Mouse (Mus musculus) thymus, postnatal 25 days (tissue): ENCODE results near the gene Il6ra.

Source experiments
- DNase-seq: peaks from one replicate; pipeline ENCODE4 v3.0.0; 2022

The Il6ra gene

DNA sequence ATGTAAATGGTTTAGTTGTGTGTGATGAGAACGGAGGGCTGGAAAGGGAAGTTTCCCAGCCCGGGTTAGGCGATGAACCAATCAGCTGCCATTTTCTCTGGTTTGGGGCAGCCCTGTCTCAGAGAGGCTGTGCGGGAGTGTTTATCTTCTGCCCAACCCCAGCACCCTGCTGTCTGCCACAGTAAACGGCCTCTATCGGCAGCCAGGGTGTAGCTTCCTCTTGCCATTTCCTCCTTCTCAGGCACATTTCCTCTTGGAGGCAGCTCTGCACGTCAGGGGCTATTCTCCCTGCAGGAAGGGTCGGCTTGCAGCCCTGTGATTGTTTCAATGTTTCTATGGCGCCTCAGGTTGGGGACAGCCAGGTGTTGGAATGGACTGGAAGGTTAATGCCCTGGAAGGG, 69.8 kb downstream of the Il6ra start:
- DNase-seq = peak; percentile 35

DNA sequence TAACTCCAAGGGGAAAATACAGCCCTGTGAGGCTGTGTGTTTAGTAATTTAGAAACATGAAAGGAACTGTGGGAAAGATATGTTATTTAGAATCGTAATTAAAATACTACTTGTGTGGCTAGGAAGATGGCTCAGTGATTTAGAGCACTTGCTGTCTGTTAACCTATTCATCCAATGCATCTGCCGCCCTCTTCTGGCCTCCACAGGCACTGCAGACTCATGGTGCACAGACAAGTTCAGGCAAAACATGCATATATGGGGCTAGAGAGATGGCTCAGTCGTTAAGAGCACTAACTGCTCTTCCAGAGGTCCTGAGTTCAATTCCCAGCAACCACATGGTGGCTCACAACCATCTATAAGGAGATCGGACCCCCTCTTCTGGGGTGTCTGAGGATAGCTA, 70.7 kb downstream of the Il6ra start:
- DNase-seq = peak; percentile 57

DNA sequence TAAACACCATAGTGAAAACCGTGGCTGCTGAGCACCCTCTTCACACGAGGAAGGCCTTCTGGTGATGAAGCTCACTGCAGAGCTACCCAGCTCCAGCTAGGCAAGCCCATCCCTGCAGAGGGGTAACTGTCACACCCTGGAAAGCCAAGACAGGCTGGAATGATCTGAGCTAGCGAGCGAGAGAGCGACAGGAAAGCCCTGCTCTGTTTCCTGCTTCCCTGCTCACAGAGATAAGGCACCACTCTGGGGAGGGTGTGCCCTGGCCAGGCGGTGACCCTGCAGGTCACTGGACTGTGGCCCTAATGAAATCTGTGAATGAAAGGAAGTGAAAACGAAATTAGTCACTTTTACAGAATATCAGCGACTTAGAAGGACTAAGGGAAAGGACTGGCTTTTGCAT, 77.6 kb downstream of the Il6ra start:
- DNase-seq = no peak

DNA sequence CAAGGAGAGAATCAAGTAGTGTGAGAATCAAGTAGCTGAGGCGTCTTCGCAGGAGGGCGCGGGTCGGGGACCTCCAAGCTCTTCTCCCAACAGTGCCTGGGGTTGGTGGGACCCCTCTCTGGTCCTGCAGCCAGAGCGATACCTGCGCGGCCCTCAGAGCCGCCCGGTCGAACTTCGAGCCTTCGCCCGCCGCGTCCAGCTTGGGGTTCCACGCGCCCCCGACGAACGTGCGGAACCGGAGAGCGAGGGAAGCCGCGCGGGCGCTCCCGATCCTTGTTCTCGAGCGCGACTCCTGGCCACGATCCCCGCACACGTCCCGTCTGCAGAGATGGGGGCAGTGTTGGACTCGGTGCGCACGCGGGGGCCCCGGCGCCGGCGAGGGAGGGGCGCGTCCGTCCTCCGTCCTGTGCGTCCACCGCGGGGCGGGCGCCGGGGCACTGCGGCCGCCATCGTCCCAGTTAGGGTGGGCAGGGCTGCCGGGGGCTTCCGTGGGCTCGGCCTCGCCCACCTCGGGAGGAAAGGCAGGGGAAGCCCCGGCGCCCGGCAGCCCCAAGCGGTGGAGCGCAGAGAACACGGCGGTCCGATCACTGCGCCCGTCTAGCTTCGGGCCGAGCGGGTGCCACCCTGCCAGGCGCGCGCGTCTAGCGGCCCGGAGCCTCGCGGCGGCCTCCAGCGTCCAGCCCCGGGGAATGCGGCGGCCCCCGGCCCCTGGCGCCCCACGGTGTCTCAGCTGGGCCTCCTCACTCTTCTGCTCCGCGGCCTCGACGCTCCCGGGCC, 82.0 kb downstream of the Il6ra start, which contains the start of gene She:
Gene She, plus strand, starts transcription at position 556 of the 777 bp plus-strand sequence.
- DNase-seq = no peak

DNA sequence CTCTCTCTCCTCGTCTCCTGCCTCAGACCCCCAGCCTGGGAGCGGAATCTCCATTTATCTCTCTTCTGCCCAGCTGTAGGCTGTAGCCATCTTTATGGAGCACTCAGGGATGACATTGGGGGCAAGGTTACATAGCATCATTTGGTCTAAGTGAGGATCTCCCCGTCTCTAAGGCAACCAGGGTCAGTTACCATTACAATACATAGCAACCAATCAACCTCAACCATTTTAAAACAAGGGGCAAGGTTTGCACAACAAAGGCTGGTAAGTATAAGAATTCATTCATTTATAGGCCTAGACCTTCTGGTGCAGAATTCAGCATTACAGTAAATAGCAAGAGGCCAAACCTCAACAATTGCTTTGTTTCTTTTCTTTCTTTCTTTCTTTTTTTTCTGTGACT, 86.7 kb downstream of the Il6ra start:
- no peak for DNase-seq

DNA sequence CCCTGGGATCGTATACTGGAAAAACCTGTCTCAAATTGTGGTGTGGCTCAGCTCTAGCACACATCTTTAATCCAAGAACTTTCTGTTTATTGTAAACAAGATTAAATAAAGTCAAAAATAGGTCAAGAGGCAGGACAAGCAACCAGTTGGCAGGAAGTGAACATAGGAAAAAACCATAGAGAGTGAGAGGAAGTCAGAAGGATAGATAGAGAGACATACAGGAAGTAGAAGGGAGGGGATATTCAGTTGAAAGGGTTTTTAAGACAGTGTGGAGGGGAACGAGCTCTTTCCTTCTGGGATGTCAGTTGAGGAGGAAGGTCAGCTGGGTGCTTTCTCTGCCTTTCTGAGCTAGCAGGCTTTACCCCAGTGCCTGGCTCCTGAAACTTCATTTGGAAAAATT, 89.4 kb downstream of the Il6ra start:
- DNase-seq = no peak

DNA sequence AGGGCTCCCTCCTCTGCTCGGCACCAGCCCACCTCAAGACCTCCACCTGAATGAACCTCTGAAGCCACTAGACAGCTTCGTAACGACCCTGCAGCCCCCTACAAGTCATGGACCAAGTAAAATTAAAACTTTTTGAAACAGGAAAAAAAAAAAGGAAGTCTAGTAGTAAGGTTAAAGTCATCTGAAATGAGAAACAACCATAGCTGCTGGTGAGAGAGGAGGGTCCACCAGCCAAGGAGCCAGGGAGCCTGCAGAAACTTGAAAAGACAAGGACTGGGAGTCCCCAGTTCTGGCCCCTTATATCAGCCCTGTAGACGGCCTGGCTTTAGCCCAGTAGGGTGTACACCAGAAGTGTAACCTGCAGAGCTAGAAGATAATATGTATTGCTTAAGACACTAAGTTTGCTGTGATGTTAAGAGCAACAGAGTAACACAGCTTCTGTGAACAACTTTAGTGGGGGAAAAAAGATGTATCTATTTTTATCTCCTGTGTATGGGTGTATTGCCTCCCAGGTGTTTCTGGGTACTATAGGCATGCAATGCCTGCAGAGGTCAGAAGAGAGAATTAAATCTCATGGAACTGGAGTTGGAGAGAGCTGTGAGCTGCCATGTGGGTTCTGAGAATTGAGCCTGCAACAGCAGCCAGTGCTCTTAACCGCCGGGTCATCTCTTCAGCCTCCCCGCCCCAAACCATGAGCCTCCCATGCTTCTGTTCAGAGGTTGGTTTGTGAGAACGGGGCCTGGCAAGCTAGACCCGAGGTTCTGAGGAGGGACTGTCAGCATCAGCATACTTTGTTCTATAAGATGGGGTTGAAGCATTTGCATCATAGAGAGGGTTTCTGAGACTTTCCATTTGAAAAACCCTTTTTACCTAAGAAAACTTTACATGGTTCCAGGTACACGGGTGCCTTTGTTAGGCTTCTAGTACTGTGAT, 91.2 kb downstream of the Il6ra start:
- DNase-seq = no peak

DNA sequence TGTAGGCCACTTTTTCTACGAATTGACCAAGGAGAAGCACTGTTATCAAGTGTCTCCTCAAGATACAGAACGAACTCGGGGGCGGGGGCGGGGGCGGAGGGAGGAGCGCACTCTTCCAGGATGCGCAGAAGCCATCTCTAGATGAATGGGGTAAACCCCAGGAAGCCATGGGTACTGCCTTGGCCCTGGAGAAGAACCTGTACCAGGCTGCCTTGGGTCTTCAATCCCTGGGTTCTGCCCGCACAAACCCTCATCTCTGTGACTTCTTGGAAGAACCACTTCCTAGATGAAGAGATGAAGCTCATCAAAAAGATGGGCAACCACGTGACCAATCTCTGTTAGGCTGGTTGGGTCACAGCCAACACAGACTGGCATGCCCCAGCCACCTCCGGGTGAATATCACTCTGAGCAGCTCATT, 91.9 kb downstream of the Il6ra start:
- no peak for DNase-seq

DNA sequence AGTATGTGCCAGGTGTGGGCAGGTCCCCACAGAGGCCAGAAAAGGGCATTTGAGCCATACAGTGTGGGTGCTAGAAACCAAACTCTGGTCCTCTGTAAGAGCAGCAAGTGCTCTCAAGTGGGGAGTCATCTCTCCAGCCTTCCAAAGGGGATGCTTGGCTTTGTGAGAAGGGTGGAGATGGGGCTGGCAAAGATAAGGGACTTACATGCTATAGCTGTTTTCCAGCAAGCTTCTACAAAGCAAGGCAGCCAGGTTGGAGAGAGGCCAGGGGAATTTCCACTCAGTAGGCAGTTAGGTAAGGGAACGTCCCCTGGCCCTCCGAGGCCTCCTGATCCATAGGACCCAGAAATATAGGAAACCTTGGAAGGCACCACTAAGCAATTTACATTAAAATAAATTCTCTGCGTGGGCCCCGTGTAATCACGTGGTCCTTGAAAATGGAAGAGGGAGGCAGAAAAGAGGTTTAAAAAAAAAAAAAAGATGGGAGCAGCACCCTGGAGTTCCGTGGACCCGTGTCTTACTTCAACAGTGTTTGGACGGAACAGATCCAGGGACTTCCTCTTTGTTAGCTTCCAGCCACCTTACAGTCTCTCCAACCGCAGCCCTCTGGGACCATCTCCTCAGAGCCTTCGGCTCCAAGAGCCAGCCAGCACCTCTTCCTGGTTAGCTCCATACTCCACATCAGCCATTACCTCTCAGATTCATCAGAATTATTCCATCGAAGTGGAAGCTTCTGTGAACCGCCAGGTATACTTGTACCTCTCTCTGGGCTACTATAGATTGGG, 92.5 kb downstream of the Il6ra start:
- no peak for DNase-seq

DNA sequence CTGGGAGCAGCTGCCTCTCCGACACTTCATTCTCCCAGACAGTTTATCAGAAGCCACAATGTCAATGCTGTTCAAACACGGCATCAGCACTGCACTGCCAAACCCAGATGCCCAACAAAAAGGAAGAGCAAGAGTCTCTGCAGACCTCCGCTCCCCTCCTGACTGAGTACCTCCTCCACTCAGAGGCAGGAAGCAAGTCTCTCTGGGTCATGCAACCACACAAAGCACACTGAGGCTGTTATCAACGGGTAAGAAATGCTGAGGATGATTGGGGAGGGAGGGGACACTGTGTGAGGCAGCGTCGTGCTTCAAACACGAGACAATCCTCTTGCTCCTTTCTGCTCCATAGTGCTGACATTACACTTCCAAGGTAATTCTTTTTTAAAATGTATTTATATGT, 93.1 kb downstream of the Il6ra start:
- peak; percentile 39 for DNase-seq

DNA sequence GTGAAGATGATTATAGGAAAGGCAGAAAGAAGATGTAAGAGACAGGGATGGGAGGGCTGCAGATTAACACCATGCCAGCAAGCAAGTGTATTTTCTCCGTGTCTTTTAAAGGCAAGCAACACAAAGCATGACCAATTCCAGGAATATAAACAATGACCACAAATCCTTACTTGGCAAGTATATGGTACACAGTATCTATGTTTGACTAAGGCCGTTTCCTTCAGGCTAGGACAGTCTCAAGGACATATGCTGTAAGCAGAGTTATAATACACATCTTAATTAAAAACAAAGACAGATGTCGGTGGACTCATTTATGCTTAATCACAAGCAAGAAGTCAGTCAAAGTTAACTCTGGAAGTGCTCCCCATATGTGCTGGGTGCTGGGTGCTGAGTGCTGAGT, 94.4 kb downstream of the Il6ra start:
- DNase-seq = no peak

DNA sequence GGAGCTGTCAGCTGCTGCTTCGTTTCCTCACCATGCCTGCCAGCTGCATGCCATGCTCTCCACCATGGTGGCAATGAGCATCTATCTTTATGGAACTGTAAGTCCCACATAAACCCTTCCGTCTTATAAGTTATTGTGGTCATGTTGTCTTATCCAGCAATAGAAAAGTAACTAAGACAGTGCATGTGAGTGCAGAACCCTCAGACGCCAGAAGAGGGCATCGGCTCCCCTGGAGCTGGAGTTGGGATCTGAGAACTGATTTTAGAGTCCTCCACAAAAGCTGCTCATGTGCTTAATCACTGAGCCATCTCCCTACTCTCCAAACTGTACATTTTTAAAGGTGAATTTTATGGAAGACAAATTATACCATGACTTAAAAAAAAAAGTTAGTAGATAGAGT, 95.9 kb downstream of the Il6ra start:
- DNase-seq = peak; percentile 63
